Mouse (Mus musculus): ENCODE measurements at regions not wholly inside any gene's neighbourhood (a gene's known extent, or its start where the extent isn't known, plus 50 kb on each side); places are given as distances from the start of the nearest gene placed in this dataset.

DNA sequence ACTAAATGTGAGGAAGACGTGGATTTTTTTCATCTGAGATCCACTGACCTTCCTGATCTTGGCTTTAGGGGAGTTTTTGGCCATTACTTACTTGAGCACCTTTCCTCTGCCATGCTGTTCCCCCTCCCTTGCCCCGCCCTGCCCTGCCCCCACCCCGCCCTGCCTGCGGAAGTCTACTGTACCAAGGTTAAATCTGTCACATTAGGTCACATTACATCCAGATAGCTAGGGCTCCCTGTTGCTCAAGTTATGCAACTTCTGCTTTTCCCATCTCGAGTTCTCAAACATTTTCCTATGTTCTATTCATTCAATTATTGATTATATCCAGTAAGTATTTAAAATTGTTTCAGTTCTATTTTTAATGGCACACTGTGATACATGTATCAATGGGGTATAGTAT, 144.7 kb upstream of the Cnot2 start:
- DNase-seq: no peak

DNA sequence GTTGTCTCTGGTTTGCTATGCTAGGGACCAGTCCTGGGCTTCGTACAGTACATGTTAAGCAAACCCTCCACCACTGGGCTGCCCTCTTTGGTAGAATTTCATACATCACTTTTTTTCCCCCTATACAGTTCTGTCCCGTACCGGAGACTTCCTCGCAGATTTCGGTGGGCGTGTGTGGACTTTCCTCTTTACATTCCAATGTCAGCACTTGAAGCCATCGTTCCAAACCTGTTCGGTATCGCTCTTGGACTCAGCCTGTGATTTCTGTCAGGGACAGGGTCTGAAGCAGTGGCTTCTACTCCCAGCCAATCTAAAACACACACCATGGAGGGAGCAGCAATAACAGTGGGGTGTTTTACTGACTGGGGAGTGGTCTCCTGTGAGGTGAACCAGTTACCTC, 140.7 kb upstream of the Cnot2 start:
- no peak for DNase-seq

DNA sequence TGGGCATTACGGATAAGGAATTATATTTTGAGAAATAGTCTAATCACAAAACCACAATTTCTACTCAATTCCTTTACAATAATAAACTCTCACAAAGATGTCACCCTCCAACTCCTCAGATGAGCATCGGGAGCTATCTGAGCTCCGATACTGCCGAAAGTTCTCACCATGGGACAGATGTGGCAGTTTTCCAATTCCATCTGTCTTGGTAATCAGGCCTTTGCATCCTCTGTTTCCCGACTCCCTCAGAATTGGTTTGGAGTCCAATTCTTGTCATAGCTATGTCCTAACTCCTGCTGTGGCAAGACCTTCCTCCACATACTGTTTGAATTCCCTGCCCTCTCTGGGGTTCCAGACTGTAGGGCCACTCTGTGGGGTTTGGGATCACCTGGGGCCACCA, 138.3 kb upstream of the Cnot2 start:
- no peak for DNase-seq

DNA sequence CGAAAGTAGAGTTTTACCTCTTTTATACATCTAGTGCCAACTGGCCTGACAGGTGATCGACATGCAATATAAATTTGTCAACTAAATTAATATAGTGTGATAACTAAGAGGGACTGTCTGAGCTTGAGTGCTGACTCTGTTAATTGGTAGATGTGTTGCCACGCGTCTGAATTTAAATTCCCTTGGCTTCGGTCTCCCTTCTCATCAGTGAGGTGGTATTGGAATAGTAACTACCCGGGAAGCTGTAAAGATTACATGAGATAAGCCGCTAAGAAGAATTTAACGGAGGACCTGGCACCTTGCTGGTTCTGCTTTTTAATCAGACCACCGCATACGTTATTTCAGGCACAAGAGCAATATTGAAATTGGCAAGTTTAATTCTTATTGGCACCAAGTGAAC, 136.7 kb upstream of the Cnot2 start:
- no peak for DNase-seq

DNA sequence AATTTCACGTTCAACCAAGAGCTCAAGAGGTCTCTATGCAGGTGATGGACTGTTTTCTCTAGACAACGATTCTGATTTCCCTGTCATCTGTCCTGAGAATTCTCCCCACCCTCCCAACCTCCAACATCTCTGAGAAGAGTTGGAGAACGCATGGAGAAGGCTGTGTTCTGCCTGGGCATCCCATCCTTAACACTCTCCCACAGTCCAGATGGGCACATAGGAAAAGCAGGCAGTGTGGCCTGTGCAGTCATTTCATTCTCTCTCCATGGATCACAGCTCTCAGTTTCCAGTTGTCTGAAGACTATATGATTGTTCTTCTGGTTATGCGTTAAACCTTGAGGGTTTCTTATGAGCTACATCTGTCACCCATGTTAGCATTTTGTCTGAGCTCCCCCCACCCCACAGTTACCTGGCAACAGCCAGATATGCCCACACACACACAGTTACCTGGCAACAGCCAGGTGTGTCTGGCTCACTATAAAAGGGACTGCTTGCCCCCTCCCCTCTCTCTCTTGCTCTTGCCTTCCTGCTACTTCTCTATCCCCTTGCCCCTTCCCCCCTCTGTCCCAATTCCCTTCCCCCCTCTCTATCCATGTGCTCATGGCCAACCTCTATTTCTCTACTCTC, 135.8 kb upstream of the Cnot2 start:
- DNase-seq: no peak

DNA sequence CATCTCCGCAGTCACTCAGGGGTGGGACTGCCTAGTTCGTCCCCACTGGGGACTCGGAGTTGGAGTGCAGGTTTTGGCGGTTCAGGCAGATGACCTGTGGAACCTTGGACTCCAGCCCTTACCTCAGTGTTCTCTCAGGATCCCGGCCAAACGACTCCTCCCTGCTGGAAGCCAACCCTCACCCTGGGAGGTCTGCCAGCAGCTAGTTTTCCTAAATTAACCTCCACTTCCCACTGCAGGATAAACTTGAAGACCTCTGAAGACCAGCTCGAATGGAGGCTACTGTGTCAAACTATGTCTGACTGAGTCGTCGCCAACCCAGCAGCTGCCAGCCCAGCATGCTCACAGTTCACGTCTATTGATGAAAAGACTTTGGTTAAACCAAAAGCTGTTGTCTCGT, 132.1 kb upstream of the Cnot2 start:
- peak; percentile 89 for DNase-seq

DNA sequence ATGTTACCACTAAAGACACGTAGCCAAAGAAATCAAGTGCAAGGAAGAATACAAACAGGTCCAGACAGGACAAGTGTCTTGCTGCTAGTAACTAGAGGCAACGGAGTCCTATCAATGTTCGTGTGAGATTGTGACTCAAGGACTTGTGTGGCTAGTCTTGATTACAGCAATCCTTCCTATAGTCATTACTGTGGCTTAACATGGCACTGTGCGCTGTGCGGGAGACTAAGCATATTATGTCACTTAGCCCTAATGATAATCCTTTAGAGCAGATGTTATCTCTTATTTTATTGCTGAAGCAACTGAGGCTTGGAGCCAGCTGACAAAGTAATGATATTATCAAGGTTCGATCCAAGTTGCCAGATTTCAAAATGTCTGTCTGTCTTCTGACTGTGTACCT, 125.7 kb upstream of the Cnot2 start:
- DNase-seq: no peak

DNA sequence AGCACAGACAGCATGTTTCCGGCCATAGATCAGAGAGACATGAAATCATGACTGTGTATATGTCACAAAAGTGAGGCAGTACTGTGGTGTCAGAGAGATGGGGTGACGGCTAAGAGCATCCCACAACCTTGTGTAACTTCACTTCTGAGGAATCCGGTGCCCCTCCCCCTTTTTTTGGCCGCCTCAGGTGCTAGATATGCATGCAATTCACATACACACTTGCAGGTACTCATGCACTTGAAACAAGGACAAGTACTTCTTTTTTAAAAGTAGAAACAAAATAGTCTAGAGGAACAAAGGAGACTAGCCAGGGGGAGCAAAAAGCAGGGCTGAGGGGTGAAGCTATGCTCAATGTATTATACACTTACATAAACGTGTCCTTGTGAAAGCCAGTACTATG, 120.0 kb upstream of the Cnot2 start:
- no peak for DNase-seq

DNA sequence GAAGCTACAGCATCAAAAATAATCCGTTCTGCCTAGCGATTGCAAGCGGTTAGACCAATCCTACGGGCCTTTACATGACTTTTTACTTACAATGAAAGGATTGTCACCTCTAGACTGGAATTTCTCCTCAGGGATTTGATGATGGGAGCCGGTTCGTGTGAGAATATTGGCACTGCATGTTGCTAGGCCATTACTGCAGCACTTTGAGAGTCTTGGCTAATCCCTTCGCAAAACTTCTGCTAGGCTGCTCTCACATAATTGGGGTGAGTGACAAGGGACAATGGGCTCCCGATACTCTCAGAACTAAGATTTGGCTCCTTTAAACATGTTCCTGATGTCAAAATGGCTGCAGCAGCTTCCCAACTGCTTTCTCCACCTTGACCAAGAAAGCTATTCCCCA, 118.4 kb upstream of the Cnot2 start:
- DNase-seq: no peak

DNA sequence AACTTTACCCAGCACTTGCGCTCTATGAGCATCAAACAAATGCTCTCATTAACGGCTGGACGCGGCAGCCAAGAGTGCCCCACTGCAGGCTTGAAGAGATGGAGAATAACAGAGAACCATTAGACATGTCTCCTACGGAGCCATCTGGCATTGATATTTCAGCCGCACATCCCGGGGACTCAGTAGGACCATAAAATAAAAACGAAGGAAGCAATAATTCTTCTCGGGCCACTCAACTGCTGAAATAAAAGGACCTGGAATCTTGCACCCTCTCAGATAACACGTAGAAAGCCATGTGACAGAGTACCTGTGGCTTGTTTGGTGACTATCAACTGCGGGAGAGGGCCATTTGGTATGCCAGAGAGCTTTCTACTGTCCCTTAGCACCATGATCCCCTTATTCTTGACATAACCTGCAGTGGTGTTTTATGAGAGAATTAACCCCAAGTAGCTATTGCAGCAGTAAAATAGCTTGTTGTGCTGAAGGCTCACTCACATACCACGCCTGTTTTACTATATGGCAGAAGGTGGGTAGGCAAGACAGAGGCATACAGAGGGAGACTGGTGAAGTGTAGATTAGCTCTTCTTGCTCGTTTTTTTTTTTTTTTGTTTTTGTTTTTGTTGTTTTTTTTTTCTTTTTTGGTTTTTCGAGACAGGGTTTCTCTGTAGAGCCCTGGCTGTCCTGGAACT, 116.5 kb upstream of the Cnot2 start:
- no peak for DNase-seq

DNA sequence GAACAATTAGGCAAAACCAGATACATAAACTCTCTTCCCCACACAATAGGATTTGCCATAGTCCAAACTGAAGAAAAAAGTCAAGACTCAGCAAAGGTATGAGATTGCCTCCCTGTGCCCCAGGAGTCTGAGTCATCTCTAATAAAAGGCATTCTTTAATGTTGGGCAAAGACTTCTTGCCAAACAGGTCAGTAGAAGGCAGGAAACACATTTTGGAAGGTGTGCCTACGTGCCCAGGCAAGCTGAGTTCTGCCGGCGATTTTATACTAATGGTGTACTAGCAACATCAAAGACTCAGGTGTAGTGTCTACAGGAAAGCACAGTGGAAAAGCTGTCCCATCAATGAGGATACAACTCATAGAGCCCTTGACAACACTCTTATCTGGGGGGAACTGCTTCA, 112.5 kb upstream of the Cnot2 start:
- DNase-seq: no peak

DNA sequence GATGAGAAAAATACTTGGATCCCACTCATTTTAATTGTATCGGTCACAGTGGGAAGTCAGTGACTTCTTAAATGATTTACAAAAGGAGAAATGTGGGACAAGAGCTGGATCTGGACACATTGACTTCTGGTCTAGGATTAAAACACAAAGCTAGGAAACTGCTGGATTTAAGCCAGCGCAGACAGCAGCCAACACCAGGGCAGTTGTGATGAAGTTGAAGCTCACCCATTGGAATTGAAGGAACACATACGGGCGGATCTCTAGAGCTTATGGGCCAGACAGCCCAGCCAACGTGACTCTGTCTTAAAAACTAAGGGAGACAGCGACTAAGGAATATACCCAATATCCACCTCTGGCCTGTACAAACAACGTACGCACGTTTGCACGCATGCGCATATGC, 105.4 kb upstream of the Cnot2 start:
- peak; percentile 44 for DNase-seq

DNA sequence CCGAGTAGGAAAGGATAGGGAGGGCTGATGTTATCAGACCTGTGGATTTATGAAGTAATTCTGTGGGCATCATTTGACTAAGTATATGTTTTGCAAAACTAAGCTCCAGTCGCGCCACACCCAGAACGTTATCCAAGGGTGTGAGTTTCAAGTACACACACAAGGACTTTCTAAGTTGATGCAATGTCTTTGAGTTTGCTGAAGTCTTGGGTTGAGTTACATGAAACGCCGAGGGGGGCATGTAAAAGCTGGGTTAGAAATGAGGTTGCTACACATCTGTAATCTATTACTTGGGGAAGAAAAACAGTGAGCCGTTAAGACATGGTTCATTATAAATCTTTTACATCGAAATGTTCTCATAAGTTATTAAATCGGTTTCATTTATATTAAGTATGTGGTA, 102.1 kb upstream of the Cnot2 start:
- no peak for DNase-seq

DNA sequence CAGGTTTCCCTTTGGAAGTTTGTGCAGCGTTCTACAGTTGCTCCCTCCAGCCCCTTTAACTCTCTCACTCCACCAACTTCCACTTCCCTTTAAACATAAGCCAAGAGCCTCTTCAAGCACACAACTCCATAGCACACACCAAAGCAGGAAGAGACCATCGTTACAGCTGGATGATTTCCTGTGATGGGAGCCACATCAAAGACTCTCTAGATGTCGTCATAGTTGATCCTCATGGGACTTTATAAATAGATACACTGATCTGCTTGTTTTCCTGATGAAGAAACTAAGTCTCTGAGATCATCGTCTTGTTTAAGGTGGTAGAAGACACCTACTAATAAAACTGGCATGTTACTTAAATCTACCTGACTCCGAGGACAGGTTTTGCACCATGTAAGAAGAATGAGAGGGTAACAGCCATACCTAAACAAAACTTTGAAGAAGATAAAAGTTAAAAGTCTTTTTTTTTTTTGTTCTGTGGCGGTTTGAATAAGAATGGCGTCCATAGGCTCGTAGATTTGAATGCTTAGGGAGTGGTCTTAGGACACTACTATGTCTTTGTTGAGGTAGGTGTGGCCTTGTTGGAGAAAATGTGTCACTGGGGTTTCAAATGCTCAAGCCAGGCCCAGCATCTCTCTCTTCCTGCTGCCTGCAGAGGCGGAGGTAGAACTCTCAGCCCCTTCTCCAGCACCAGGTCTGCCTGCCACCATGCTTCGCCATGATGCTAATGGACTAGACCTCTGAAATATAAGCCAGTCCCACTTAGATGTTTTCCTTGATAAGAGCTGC, 97.8 kb upstream of the Cnot2 start:
- no peak for DNase-seq

DNA sequence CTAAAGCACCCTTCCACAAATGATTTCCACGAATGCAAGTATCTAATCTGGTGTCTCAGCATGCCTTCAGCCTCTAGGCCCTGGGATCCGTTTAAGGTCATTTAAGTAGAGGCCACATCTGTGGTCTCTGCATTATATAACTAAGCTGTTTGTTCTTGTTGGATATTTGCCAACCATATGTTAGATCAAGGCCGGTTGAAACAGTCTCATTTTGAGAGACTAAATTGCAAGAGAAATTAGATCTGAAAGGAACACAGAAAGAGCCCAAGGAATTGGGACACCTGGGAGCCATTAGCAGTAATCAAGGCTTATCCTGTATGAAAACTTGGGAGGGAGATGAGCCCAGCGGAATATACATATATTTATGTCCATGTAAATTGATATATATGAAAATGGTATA, 96.6 kb upstream of the Cnot2 start:
- DNase-seq: no peak

DNA sequence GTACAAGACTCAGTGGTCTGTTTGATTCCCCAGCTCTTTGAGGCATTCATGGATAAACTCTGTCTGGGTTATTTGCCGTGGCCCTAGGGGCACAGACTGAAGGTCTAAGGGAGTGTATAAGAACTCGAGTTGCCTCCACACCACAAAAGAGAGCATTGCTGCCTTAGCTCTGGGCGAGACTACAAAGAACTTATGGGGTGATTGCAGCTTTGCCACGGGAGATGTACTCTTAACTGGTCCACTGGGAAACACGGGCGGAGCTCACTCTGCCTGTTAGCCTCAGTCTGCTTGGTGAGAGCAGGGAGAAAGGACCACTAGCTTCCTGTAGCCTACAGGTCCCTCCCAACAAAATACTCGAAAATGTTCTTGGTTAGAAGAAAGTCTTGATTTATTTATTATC, 93.9 kb upstream of the Cnot2 start:
- no peak for DNase-seq

DNA sequence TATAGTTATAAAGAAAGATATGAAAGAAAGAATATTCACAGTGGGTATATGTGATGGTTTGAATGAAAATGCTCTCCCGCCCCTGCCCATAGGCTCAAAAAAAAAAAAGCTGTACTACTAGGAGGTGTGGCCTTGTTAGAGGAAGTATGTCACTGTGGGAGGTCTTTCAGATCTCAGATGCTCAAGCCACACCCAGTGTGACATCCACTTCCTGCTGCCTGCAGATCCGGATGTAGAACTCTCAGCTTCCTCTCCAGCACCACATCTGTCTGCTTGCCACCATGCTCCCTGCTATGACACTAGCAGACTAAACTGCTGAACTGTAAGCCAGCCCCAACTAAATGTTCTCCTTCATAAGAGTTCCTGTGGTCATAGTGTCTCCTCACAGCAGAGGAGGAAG, 93.0 kb upstream of the Cnot2 start:
- DNase-seq: no peak

DNA sequence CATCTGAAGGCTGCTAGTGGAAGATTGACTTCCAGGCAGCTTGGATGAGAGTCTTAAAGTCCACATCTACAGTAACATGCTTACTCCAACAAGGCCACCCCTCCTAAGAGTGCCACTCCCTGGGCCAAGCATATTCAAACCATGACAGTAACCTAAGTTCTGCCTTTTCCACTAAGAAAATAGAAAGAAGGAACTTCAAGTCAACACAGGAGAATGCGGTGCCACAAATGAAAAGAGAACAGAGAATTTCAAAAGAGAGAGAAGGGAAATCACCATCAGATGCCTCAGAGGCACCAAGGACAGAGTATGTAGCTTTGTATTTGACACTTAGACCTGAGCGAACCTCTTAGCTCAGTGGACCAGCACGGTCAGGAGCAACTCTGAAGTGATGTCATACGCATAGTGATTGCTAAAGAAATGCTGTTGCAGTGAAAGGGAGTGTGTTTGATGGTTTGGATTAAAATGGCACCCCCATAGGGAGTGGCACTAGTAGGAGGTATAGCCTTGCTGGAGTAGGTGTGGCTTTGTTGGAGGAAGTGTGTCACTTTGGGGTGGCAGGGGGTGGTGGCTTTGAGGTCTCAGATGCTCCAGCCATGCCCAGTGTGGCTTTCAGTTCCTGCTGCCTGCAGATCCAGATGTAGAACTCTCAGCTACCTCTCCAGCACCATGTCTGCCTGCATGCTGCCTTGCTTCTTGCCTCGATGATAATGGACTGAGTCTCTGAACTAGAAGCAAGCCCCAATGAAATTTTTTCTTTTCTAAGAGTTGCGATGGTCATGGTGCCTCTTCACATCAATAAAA, 77.1 kb upstream of the Cnot2 start:
- no peak for DNase-seq

DNA sequence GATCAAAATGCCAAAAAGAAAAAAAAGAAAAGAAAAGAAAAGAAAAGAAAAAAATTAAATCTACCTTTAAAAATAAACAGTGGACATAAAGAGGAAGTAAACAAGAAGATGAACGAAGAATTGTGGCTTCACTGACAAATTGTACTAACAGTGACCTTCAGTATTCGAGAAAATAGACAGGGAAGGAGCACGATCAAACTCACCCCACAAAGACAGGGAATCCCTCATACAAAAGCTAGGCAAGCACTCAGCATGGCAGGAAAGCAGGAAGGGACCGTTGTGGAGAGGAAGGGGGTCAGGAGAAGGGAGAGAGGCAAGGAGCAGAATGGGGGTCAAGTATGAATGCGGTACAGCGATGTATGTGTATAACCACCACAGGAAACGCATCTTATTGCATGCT, 74.6 kb upstream of the Cnot2 start:
- no peak for DNase-seq

DNA sequence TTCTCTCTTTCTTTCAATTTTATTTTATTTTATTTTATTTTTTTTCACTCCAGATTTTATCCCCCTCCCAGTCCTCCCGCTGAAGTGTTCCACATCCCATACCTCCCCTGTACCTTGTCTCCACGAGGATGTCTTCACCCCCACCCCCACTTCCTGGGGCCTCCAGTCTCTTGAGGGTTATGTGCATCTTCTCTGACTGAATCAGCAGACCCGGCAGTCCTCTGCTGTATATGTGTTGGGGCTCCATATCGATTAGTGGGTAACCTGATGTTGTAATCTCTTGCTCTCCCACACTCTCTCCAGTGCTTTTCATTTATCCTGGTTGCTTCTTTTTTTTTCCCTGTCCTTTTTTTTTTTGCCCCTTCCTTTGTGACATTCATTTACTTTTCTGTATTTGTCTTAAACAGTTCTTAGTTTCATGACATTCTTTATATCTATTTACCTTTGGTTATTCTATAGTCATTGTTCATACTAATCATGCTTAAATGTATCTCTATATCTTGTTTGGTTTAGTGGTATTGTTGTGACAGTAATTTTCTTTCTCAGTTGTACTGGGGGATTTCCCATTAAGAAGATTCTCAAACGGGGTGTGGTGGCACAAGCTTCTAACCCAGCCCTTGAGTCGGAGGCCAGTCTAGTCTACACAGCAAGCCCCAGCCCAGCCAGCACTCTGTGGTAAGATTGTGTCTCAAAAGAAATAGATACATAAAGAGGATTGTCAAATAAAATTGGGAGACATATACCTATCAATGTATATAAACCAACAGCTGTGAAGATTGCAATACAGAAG, 73.9 kb upstream of the Cnot2 start:
- no peak for DNase-seq

DNA sequence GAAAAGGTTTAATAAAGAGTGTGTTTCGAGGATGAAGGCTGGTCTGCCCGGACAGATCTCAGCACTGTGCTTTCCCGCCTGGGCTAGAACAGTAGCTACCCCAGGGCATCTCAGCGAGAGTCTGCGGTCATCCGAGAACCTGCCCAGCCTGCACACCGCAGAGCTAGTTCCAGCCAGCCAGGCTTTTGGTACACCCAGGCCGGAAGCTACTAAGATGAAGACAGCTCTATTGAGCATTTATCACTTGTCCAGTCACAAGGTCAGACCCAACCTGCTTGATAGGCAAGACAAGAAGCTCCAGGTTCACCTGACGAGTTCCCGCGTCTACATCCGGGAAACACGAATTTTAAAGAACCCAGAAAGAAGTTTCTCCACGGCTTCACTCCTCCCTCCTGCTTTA, 72.8 kb upstream of the Cnot2 start:
- no peak for DNase-seq

DNA sequence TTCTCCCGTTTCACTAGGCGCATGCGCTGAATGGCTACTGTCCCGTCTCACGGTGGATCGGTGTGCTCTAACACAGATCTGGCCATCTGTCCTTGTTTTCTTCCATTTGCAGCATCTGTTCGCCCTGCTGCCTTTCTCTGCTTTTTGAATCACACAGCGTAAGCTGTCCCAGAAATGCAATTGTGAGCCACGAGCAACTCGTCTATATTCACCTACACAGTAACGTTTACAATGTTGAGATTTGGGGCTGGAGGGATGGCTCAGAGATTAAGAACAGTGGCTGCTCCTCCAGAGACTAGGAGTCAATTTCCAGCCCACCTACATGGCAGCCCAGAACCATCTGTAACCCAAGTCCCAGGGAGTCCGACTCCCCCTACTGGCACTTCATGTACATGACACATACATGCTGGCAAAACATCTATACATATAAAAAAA, 72.2 kb upstream of the Cnot2 start:
- no peak for DNase-seq

DNA sequence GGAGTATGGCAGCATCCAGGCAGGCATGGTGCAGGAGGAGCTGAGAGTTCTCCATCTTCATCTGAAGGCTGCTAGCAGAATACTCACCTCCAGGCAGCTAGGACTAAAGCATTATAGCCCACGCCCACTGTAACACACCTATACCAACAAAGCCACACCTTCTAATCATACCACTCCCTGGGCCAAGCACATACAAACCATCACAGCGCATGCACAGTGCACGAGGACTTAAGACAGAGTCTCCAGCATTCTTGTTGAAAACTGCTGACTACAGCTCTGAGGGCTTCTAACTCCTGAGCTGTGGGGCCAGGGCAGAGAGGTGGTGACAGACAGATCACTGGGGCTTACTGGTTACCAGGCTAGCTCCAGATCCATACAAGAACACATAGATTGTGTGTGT, 68.0 kb upstream of the Cnot2 start:
- DNase-seq: no peak

Data from kidney, adult 9 months (tissue).